ENCODE assay signal across 8 mouse cellular contexts in the genomic region with DNA sequence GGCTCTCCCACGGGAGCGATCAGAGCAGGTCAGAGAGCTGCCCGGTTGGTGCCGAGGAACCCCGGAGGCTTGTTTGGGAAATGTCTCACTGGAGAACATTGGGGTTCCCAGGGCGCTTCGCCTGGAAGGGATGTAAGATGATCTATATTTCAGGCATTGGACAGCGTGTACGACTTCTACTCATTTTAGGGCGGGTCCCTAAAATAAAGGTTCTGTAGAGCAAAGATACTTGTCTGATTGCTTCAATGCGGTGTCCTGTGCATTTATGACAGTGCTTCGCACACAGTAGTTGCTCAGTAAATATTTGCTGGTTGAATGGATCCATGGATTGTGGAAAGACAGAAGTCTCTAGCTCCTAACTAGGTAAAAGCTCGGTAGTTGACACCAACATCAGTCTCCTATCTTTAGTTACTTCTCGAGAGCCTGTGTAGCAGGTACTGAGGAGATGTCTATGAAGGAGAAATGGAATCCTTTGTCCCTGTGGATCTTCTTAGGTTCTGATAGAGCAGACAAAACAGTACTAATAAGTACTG. TPM values are rescaled to one million over a fixed set of nuclear protein-coding genes. Genes with fewer than 3 reads are reported as not detected.
DNase-seq lines count a peak whose midpoint lies in the region; ATAC-seq and TF ChIP-seq lines count a peak whose summit lies in the region.

No protein-coding gene starts in this region.

- WGBS in forebrain, embryonic 12.5 days, result 29% methylated on average over 14 of the region's 14 CpGs
- 5% methylated on average over 14 of the region's 14 CpGs for WGBS in liver, embryonic 14.5 days (ENCODE audit: insufficient replicate concordance)

- H3K4me2 ChIP-seq in forebrain, embryonic 12.5 days, result peak overlapping the region; percentile 84
- H3K4me2 ChIP-seq in liver, embryonic 14.5 days (ENCODE audit: low read depth), result peak overlapping the region; percentile 99

- H3K4me3 ChIP-seq in forebrain, embryonic 12.5 days (replicated peaks), result peak overlapping the region; percentile 77
- peak overlapping the region; percentile 95 to 96 for H3K4me3 ChIP-seq in liver, embryonic 14.5 days (ENCODE audit: insufficient read depth in 1 of 2, low read depth in 2 of 2, low read length in 2 of 2)

- peak overlapping the region; percentile 46; the same call in 1 of the 2 replicates for H3K27ac ChIP-seq in forebrain, embryonic 12.5 days
- peak overlapping the region; percentile 76 for H3K27ac ChIP-seq in liver, embryonic 14.5 days

- no peak for TF ChIP-seq CTCF in liver, embryonic 14.5 days (IDR thresholded peaks at IDR 0.05; ENCODE audit: low read depth)

- H3K9me3 ChIP-seq in forebrain, embryonic 12.5 days, result no peaks in the 10 kb centered on the region
- H3K9me3 ChIP-seq in liver, embryonic 14.5 days (ENCODE audit: control insufficient read depth, low read length), result no peaks in the 10 kb centered on the region

- DNase-seq in embryo, embryonic 10.5 days (ENCODE audit: low spot score), result peak; percentile 24
- no peak for DNase-seq in embryo, embryonic 11 days
- peak in 1 of 3 experiments; percentile 47 for DNase-seq in liver, embryonic 14.5 days (ENCODE audit: low read depth in 3 of 3, low spot score in 3 of 3)
- no peak for DNase-seq in thymus, adult 18-20 months
- no peak for DNase-seq in urinary bladder, postnatal 4 days (ENCODE audit: low spot score in 2 of 2)
- no peak for DNase-seq in thymus, postnatal 25 days

- TF ChIP-seq EP300 in liver, embryonic 14.5 days (IDR thresholded peaks at IDR 0.05; ENCODE audit: low read depth), result no peak

- 0 out of 2 replicates have a peak, but pooled peaks cover 8% of the 10 kb centered on the region for H3K27me3 ChIP-seq in forebrain, embryonic 12.5 days
- H3K27me3 ChIP-seq in liver, embryonic 14.5 days (ENCODE audit: control insufficient read depth, insufficient read depth, low read length), result no peaks in the 10 kb centered on the region

- peaks cover 15% of the 10 kb centered on the region for H3K4me1 ChIP-seq in forebrain, embryonic 12.5 days
- H3K4me1 ChIP-seq in liver, embryonic 14.5 days (replicated peaks; ENCODE audit: control insufficient read depth in 2 of 2, insufficient read depth in 2 of 2, low read length in 1 of 2), result peaks cover 20 to 23% of the 10 kb centered on the region in 2 experiments

- ATAC-seq in CD4-positive, CD25-positive, alpha-beta regulatory T cell, adult 4 months, result peak; percentile 7
- ATAC-seq in forebrain, embryonic 12.5 days (ENCODE audit: low FRiP score), result no peak; the same call in 1 of the 2 replicates
- peak; percentile 37 for ATAC-seq in liver, embryonic 14.5 days (ENCODE audit: insufficient read depth)

- peak overlapping the region; percentile 76 for H3K9ac ChIP-seq in forebrain, embryonic 12.5 days
- H3K9ac ChIP-seq in liver, embryonic 14.5 days (replicated peaks), result peak overlapping the region; percentile 92

- H3K36me3 ChIP-seq in forebrain, embryonic 12.5 days (replicated peaks), result no peaks in the 10 kb centered on the region
- no peaks in the 10 kb centered on the region for H3K36me3 ChIP-seq in liver, embryonic 14.5 days (replicated peaks; ENCODE audit: control insufficient read depth, insufficient read depth, low read depth)

RNA-seq across cellular contexts. Expression of gene Arfgef2, which starts 0.9 kb away (rescaled TPM):
- 1 to 10 TPM; 3.4 to 4.3 TPM for polyA plus RNA-seq in CD4-positive, CD25-positive, alpha-beta regulatory T cell, adult 4 months (2017; shearing (Covaris generic))
- 5.3 and 5.8 TPM in 2 replicates for polyA plus RNA-seq in forebrain, embryonic 12.5 days (2016; fragmentation: Nextera tagmentation; extraction: Ambion mirVana)
- polyA plus RNA-seq in liver, embryonic 14.5 days (2012; rRNA removed), result 4.4 and 5.5 TPM in 2 replicates
- polyA plus RNA-seq in liver, embryonic 14.5 days (2014; fragmentation: Nextera tagmentation; extraction: Ambion mirVana), result 4.8 and 5.3 TPM in 2 replicates

RNA-seq across cellular contexts. Expression of gene Trp53rkb, which starts 13.9 kb away (rescaled TPM):
- polyA plus RNA-seq in CD4-positive, CD25-positive, alpha-beta regulatory T cell, adult 4 months (2017; shearing (Covaris generic)), result under 1 TPM; 0.14 to 0.24 TPM
- polyA plus RNA-seq in forebrain, embryonic 12.5 days (2016; fragmentation: Nextera tagmentation; extraction: Ambion mirVana), result 10.0 and 11.1 TPM in 2 replicates
- 2.4 TPM in 2 replicates for polyA plus RNA-seq in liver, embryonic 14.5 days (2012; rRNA removed)
- polyA plus RNA-seq in liver, embryonic 14.5 days (2014; fragmentation: Nextera tagmentation; extraction: Ambion mirVana), result 3.3 TPM in 2 replicates
